23 mouse cellular contexts compared by ENCODE assay signal in the genomic region with DNA sequence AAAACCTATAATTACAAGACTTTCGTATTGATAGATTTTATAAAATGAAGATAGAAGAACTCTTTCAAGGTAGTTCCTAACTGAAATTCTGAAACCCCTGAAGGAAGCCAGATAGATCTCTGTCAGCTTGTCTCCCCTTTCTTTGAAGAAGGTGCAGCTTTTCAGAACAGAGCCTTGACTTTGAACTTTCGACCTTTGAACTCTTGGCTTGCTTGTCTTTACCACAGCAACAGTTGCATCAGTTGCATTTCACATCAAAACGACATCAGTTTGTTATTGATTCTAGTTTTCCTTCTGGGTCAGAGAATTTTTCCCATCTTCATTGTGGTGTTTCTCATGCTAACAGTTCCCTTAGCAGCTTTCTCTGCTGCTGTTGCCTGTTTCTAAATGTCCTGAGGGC. TPM values are rescaled to one million over a fixed set of nuclear protein-coding genes. Genes with fewer than 3 reads are reported as not detected.
A peak's percentile ranks its signal among the peaks of the same experiment; 100 is the strongest.
DNase-seq lines count a peak whose midpoint lies in the region; ATAC-seq and TF ChIP-seq lines count a peak whose summit lies in the region.
"Had no signal": no experiment of that assay in that cellular context is flagged by ENCODE, and none has a peak within 500 bp of the region (broad histone marks: within the 10 kb centered on the region; RNA-seq: fewer than 3 reads in every experiment).

No protein-coding gene starts in this region.

- H3K27ac ChIP-seq in kidney, embryonic 15.5 days = no peak overlapping the region
- H3K27ac ChIP-seq in ES-E14 (ENCODE audit: insufficient read depth, low read depth, low read length, poor library complexity, severe bottlenecking) = no peak overlapping the region
- H3K27ac ChIP-seq in intestine, embryonic 16.5 days (ENCODE audit: low read length) = no peak overlapping the region
- H3K27ac ChIP-seq: embryonic facial prominence, embryonic 13.5 days; forebrain, embryonic 12.5 days; heart, embryonic 10.5 days; hindbrain, embryonic 13.5 days; hindbrain, postnatal 0 days had no signal

- no peak for ATAC-seq in kidney, embryonic 15.5 days (replicated peaks; ENCODE audit: low FRiP score)
- ATAC-seq in intestine, embryonic 16.5 days = no peak
- ATAC-seq: CD4-positive, CD25-positive, alpha-beta regulatory T cell, adult 4 months; forebrain, embryonic 16.5 days; hindbrain, postnatal 0 days had no signal

- no peak overlapping the region for H3K9ac ChIP-seq in kidney, embryonic 15.5 days
- no peak overlapping the region for H3K9ac ChIP-seq in ES-E14 (ENCODE audit: insufficient read depth, low read depth, low read length, poor library complexity, severe bottlenecking)
- no peak overlapping the region for H3K9ac ChIP-seq in intestine, embryonic 16.5 days (ENCODE audit: low read depth, low read length)
- H3K9ac ChIP-seq: embryonic facial prominence, embryonic 13.5 days; forebrain, embryonic 12.5 days; hindbrain, embryonic 13.5 days had no signal

- H3K27me3 ChIP-seq in kidney, embryonic 15.5 days = no peaks in the 10 kb centered on the region
- no peaks in the 10 kb centered on the region for H3K27me3 ChIP-seq in intestine, embryonic 16.5 days (replicated peaks; ENCODE audit: control insufficient read depth, insufficient read depth, low read length)
- H3K27me3 ChIP-seq: embryonic facial prominence, embryonic 13.5 days; forebrain, embryonic 12.5 days; hindbrain, embryonic 13.5 days had no signal

- DNase-seq in kidney, adult 9 months = peak; percentile 35
- peak; percentile 8 for DNase-seq in CD4-positive helper T cell, adult 2 months (ENCODE audit: low read depth, low spot score)
- DNase-seq in ES-E14 (ENCODE audit: low read depth, low spot score) = peak; percentile 2
- DNase-seq in thymus, postnatal 25 days = peak; percentile 19
- DNase-seq: adrenal gland, adult 2 months; adrenal gland, postnatal 25 days; cerebellum, adult 18-20 months; cerebellum, adult 9-11 months; cerebellum, postnatal 36 days; gastrocnemius, postnatal 10 days; heart, adult 18-20 months; heart, postnatal 10 days; heart, postnatal 4 days had no signal

- no peak overlapping the region for H3K4me2 ChIP-seq in kidney, embryonic 15.5 days
- H3K4me2 ChIP-seq in intestine, embryonic 16.5 days (ENCODE audit: low read depth, low read length) = no peak overlapping the region
- H3K4me2 ChIP-seq: embryonic facial prominence, embryonic 13.5 days; forebrain, embryonic 12.5 days; hindbrain, embryonic 13.5 days had no signal

- in situ Hi-C loops in ES-E14 (cut with MboI; ENCODE audit: low sequenced_read_pairs in 2 of 2, unreplicated experiment in 2 of 2) = no loop called here

- 66% methylated on average over 3 of the region's 3 CpGs for WGBS in kidney, embryonic 15.5 days
- 62% methylated on average over 3 of the region's 3 CpGs for WGBS in intestine, embryonic 16.5 days

- no peaks in the 10 kb centered on the region for H3K36me3 ChIP-seq in kidney, embryonic 15.5 days
- no peaks in the 10 kb centered on the region for H3K36me3 ChIP-seq in ES-E14 (ENCODE audit: control insufficient read depth, insufficient read depth, low read length, poor library complexity, severe bottlenecking)
- H3K36me3 ChIP-seq in intestine, embryonic 16.5 days (ENCODE audit: control insufficient read depth, insufficient read depth, low read length) = no peaks in the 10 kb centered on the region
- H3K36me3 ChIP-seq: embryonic facial prominence, embryonic 13.5 days; forebrain, embryonic 12.5 days; heart, embryonic 10.5 days; hindbrain, embryonic 13.5 days had no signal

- H3K9me3 ChIP-seq in kidney, embryonic 15.5 days (replicated peaks) = no peaks in the 10 kb centered on the region
- no peaks in the 10 kb centered on the region for H3K9me3 ChIP-seq in ES-E14 (ENCODE audit: control insufficient read depth, insufficient read depth, low read depth, low read length)
- H3K9me3 ChIP-seq in intestine, embryonic 16.5 days (ENCODE audit: control insufficient read depth, low read length) = no peaks in the 10 kb centered on the region
- H3K9me3 ChIP-seq: embryonic facial prominence, embryonic 13.5 days; forebrain, embryonic 12.5 days; heart, embryonic 10.5 days; hindbrain, embryonic 13.5 days had no signal

- no peak overlapping the region for H3K4me3 ChIP-seq in kidney, embryonic 15.5 days (replicated peaks)
- no peak overlapping the region for H3K4me3 ChIP-seq in ES-E14 (ENCODE audit: insufficient read depth in 1 of 2, low read depth in 1 of 2, low read length in 2 of 2, poor library complexity in 1 of 2, severe bottlenecking in 1 of 2)
- no peak overlapping the region for H3K4me3 ChIP-seq in intestine, embryonic 16.5 days (ENCODE audit: low read length)
- H3K4me3 ChIP-seq: embryonic facial prominence, embryonic 13.5 days; forebrain, embryonic 12.5 days; heart, embryonic 10.5 days; hindbrain, embryonic 13.5 days had no signal

- H3K4me1 ChIP-seq in kidney, embryonic 15.5 days = no peaks in the 10 kb centered on the region
- no peaks in the 10 kb centered on the region for H3K4me1 ChIP-seq in ES-E14 (ENCODE audit: control insufficient read depth in 2 of 2, insufficient read depth in 2 of 2, low read length in 2 of 2, poor library complexity in 1 of 2)
- H3K4me1 ChIP-seq in intestine, embryonic 16.5 days (ENCODE audit: control insufficient read depth, insufficient read depth, low read length) = no peaks in the 10 kb centered on the region
- H3K4me1 ChIP-seq: embryonic facial prominence, embryonic 13.5 days; forebrain, embryonic 12.5 days; heart, embryonic 10.5 days; hindbrain, embryonic 13.5 days had no signal

TF ChIP-seq in ES-E14, 5 proteins besides CTCF, POLR2A, EP300 and RAD21:
- no peak for TF ChIP-seq ZNF384 (IDR thresholded peaks at IDR 0.05; ENCODE audit: low read depth, low read length)
- TF ChIP-seq MAFK (IDR thresholded peaks at IDR 0.05; ENCODE audit: insufficient read depth, low read depth, low read length) = no peak
- TF ChIP-seq CHD2 (IDR thresholded peaks at IDR 0.05; ENCODE audit: low read depth, low read length) = no peak
- no peak for TF ChIP-seq HCFC1 (IDR thresholded peaks at IDR 0.05; ENCODE audit: borderline replicate concordance, insufficient read depth, low read length)
- no peak for TF ChIP-seq ZC3H11A (IDR thresholded peaks at IDR 0.05; ENCODE audit: borderline replicate concordance, low read depth, low read length)
TF ChIP-seq in ES-E14: peak in this region for 0.

RNA-seq across cellular contexts. Expression of gene Marcks, which starts 9.3 kb away (rescaled TPM):
- polyA plus RNA-seq in kidney, embryonic 15.5 days (2015; fragmentation: Nextera tagmentation; extraction: Ambion mirVana) = 102 and 104 TPM in 2 replicates
- total RNA-seq in ES-E14 (2012; rRNA removed) = 11.7 and 18.4 TPM in 2 replicates
- polyA plus RNA-seq in intestine, embryonic 16.5 days (2015; fragmentation: Nextera tagmentation; extraction: Ambion mirVana) = 42.8 and 45.1 TPM in 2 replicates
- total RNA-seq: MEL had no signal
